Mouse (Mus musculus) cortical plate, adult 2 months (tissue): ENCODE measurements around the gene Svep1.

Experiments used
- CTCF ChIP-seq: fragments of 200-500 bp; IDR thresholded peaks from 2 replicates; pipeline ENCODE4 v1.5.1; 2011; ENCODE audit warnings: mild to moderate bottlenecking, control low read depth, low read length; ENCODE audit not compliant: insufficient read depth; ENCODE audit errors: extremely low read depth
- POLR2A ChIP-seq: fragments of 200-500 bp; IDR thresholded peaks from 2 replicates; pipeline ENCODE4 v1.6.1; 2011; ENCODE audit warnings: mild to moderate bottlenecking, low read length, control low read depth; ENCODE audit not compliant: insufficient read depth; ENCODE audit errors: extremely low read depth

- TF ChIP-seq POLR2A (no peak), CTCF (no peak)
Observed at GRCm38 (mm10) chr4:58189281-58189680, 17.4 kb downstream of the Svep1 start.
